Comparison of ENCODE assay signal across 33 mouse cellular contexts in the genomic region with DNA sequence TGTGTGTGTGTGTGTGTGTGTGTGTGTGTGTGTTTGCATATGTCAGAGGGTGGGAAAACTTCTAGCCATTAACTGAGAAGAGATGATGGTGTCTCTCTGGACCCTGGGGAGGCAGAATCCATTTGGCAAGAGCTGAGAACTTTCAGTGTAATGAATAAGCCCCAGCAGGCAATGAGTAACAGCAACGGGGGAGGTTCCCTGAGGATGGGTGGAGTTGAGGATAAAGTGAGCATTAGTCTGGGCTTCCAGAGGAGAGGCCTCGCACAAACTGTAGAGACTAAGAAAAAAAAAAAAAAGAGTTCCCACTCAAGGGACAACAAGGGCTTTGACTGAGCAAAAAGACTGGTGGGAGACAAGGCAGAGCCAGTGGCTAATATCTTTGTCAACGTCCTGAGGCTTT. TPM values are rescaled to one million over a fixed set of nuclear protein-coding genes. Genes with fewer than 3 reads are reported as not detected.
DNase-seq lines count a peak whose midpoint lies in the region; ATAC-seq and TF ChIP-seq lines count a peak whose summit lies in the region.
"Had no signal": no experiment of that assay in that cellular context is flagged by ENCODE, and none has a peak within 500 bp of the region (broad histone marks: within the 10 kb centered on the region; RNA-seq: fewer than 3 reads in every experiment).

No protein-coding gene starts in this region.

- no peak for ATAC-seq in embryonic facial prominence, embryonic 14.5 days (ENCODE audit: low read depth)
- ATAC-seq in kidney, postnatal 0 days (replicated peaks; ENCODE audit: low FRiP score, low read depth), result peak; percentile 41; the same call in 1 of the 2 replicates
- ATAC-seq in CD4-positive, CD25-positive, alpha-beta regulatory T cell, adult 4 months, result no peak
- ATAC-seq: forebrain, embryonic 15.5 days; hindbrain, embryonic 16.5 days; intestine, embryonic 15.5 days; lung, postnatal 0 days; midbrain, embryonic 16.5 days had no signal

- WGBS in embryonic facial prominence, embryonic 14.5 days, result 17% methylated on average over 3 of the region's 3 CpGs
- 15% methylated on average over 3 of the region's 3 CpGs for WGBS in embryonic facial prominence, embryonic 10.5 days
- 20% methylated on average over 3 of the region's 3 CpGs for WGBS in kidney, postnatal 0 days
- 16% methylated on average over 3 of the region's 3 CpGs for WGBS in heart, embryonic 10.5 days

- peaks cover 7% of the 10 kb centered on the region; the same call in 1 of the 2 replicates for H3K4me1 ChIP-seq in embryonic facial prominence, embryonic 14.5 days (ENCODE audit: control insufficient read depth, insufficient read depth, low read length)
- peaks cover 31% of the 10 kb centered on the region for H3K4me1 ChIP-seq in embryonic facial prominence, embryonic 10.5 days
- peaks cover 10% of the 10 kb centered on the region; the same call in 1 of the 2 replicates for H3K4me1 ChIP-seq in kidney, postnatal 0 days (replicated peaks; ENCODE audit: insufficient read depth, low read length)
- H3K4me1 ChIP-seq in heart, embryonic 10.5 days, result peaks cover 21% of the 10 kb centered on the region

- H3K9me3 ChIP-seq in embryonic facial prominence, embryonic 14.5 days (ENCODE audit: control insufficient read depth, low read length), result no peaks in the 10 kb centered on the region
- no peaks in the 10 kb centered on the region for H3K9me3 ChIP-seq in embryonic facial prominence, embryonic 10.5 days
- no peaks in the 10 kb centered on the region for H3K9me3 ChIP-seq in kidney, postnatal 0 days (replicated peaks; ENCODE audit: low read length)
- no peaks in the 10 kb centered on the region for H3K9me3 ChIP-seq in heart, embryonic 10.5 days
- H3K9me3 ChIP-seq: embryonic facial prominence, embryonic 13.5 days; forebrain, embryonic 15.5 days; G1E; heart, embryonic 12.5 days; hindbrain, embryonic 10.5 days; intestine, embryonic 15.5 days; neural tube, embryonic 13.5 days had no signal

- no peaks in the 10 kb centered on the region for H3K36me3 ChIP-seq in embryonic facial prominence, embryonic 14.5 days (ENCODE audit: control insufficient read depth, insufficient read depth, low read length)
- H3K36me3 ChIP-seq in embryonic facial prominence, embryonic 10.5 days (replicated peaks), result no peaks in the 10 kb centered on the region
- no peaks in the 10 kb centered on the region for H3K36me3 ChIP-seq in kidney, postnatal 0 days (ENCODE audit: insufficient read depth, low read length)
- H3K36me3 ChIP-seq in heart, embryonic 10.5 days, result no peaks in the 10 kb centered on the region
- H3K36me3 ChIP-seq: embryonic facial prominence, embryonic 13.5 days; forebrain, embryonic 15.5 days; G1E; heart, embryonic 12.5 days; hindbrain, embryonic 10.5 days; intestine, embryonic 15.5 days; neural tube, embryonic 13.5 days had no signal

- no peak for TF ChIP-seq CTCF in kidney, postnatal 0 days (IDR thresholded peaks at IDR 0.05; ENCODE audit: low read depth)

- H3K9ac ChIP-seq in embryonic facial prominence, embryonic 14.5 days (ENCODE audit: low read depth, low read length), result no peak overlapping the region
- H3K9ac ChIP-seq in kidney, postnatal 0 days (ENCODE audit: low read depth, low read length), result no peak overlapping the region
- H3K9ac ChIP-seq: embryonic facial prominence, embryonic 13.5 days; forebrain, embryonic 15.5 days; heart, embryonic 12.5 days; intestine, embryonic 15.5 days; neural tube, embryonic 13.5 days had no signal

- H3K4me3 ChIP-seq in embryonic facial prominence, embryonic 14.5 days (ENCODE audit: low read depth, low read length), result no peak overlapping the region
- H3K4me3 ChIP-seq in embryonic facial prominence, embryonic 10.5 days, result no peak overlapping the region
- H3K4me3 ChIP-seq in kidney, postnatal 0 days (replicated peaks; ENCODE audit: low read depth, low read length), result no peak overlapping the region
- no peak overlapping the region for H3K4me3 ChIP-seq in heart, embryonic 10.5 days
- H3K4me3 ChIP-seq: embryonic facial prominence, embryonic 13.5 days; forebrain, embryonic 15.5 days; heart, embryonic 12.5 days; hindbrain, embryonic 10.5 days; intestine, embryonic 15.5 days; layer of hippocampus, adult 2 months; myocyte; neural tube, embryonic 13.5 days had no signal

- H3K27me3 ChIP-seq in embryonic facial prominence, embryonic 14.5 days (replicated peaks; ENCODE audit: control insufficient read depth, insufficient read depth, low read length), result peaks cover 63% of the 10 kb centered on the region
- peaks cover 100% of the 10 kb centered on the region for H3K27me3 ChIP-seq in embryonic facial prominence, embryonic 10.5 days (replicated peaks; ENCODE audit: low read depth, poor library complexity, severe bottlenecking)
- H3K27me3 ChIP-seq in kidney, postnatal 0 days (ENCODE audit: insufficient read depth, low read length), result peaks cover 31% of the 10 kb centered on the region
- peaks cover 92% of the 10 kb centered on the region for H3K27me3 ChIP-seq in heart, embryonic 10.5 days (ENCODE audit: insufficient read depth, poor library complexity, severe bottlenecking)

- peak; percentile 35 for DNase-seq in embryonic facial prominence, embryonic 14.5 days (ENCODE audit: low spot score)
- no peak for DNase-seq in embryonic facial prominence, embryonic 10.5 days (ENCODE audit: low spot score)
- DNase-seq in brain, adult 2 months (ENCODE audit: low read depth, low spot score), result peak; percentile 43
- DNase-seq in kidney, postnatal 0 days (ENCODE audit: low spot score), result peak; percentile 32
- no peak for DNase-seq in heart, embryonic 10.5 days (ENCODE audit: low spot score)
- no peak for DNase-seq in cerebellum, adult 8-10 months
- DNase-seq: adrenal gland, postnatal 14 days; cerebellum, adult 11 months; cerebellum, postnatal 14 days; gastrocnemius, postnatal 10 days; heart, postnatal 10 days; layer of hippocampus, postnatal 36 days; right cerebral cortex, adult 18-20 months; right cerebral cortex, postnatal 4 days; thymus, postnatal 14 days had no signal

- no peak overlapping the region for H3K4me2 ChIP-seq in embryonic facial prominence, embryonic 14.5 days (ENCODE audit: low read depth, low read length)
- no peak overlapping the region for H3K4me2 ChIP-seq in kidney, postnatal 0 days (ENCODE audit: low read length)
- H3K4me2 ChIP-seq: embryonic facial prominence, embryonic 13.5 days; forebrain, embryonic 15.5 days; heart, embryonic 12.5 days; intestine, embryonic 15.5 days; neural tube, embryonic 13.5 days had no signal

- no peak overlapping the region for H3K27ac ChIP-seq in embryonic facial prominence, embryonic 14.5 days (replicated peaks; ENCODE audit: low read depth, low read length)
- H3K27ac ChIP-seq in embryonic facial prominence, embryonic 10.5 days (replicated peaks), result no peak overlapping the region
- H3K27ac ChIP-seq in kidney, postnatal 0 days, result no peak overlapping the region
- H3K27ac ChIP-seq in heart, embryonic 10.5 days, result no peak overlapping the region
- H3K27ac ChIP-seq: embryonic facial prominence, embryonic 13.5 days; forebrain, embryonic 15.5 days; hindbrain, embryonic 10.5 days; intestine, embryonic 15.5 days; layer of hippocampus, adult 2 months; macrophage had no signal

RNA-seq across cellular contexts. Expression of a gene that starts 3.8 kb away (rescaled TPM):
- polyA plus RNA-seq in embryonic facial prominence, embryonic 14.5 days (2014; fragmentation: Nextera tagmentation; extraction: Ambion mirVana), result 0.10 and 0.29 TPM in 2 replicates
- polyA plus RNA-seq in embryonic facial prominence, embryonic 10.5 days (2016; fragmentation: Nextera tagmentation; extraction: Ambion mirVana), result 0.09 TPM in 1 of 2 replicates, not detected in the other
- not detected in 2 replicates for polyA plus RNA-seq in kidney, postnatal 0 days (2015; fragmentation: Nextera tagmentation; extraction: Ambion mirVana)
- not detected for polyA plus RNA-seq in CD4-positive, CD25-positive, alpha-beta regulatory T cell, adult 4 months (2017; shearing (Covaris generic))
- not detected in 2 replicates for polyA plus RNA-seq in heart, embryonic 10.5 days (2016; fragmentation: Nextera tagmentation; extraction: Ambion mirVana)
- polyA plus RNA-seq: embryonic facial prominence, embryonic 13.5 days; G1E; heart, embryonic 12.5 days; hindbrain, embryonic 10.5 days; intestine, embryonic 15.5 days; liver, adult 2 months; liver, embryonic 16.5 days; lung, postnatal 0 days; macrophage; myocyte; stomach, embryonic 14.5 days had no signal

RNA-seq across cellular contexts. Expression of a gene that starts 10.1 kb away (rescaled TPM):
- polyA plus RNA-seq in embryonic facial prominence, embryonic 14.5 days (2014; fragmentation: Nextera tagmentation; extraction: Ambion mirVana), result 0.31 TPM in 1 of 2 replicates, not detected in the other
- not detected in 2 replicates for polyA plus RNA-seq in embryonic facial prominence, embryonic 10.5 days (2016; fragmentation: Nextera tagmentation; extraction: Ambion mirVana)
- 0.05 and 0.09 TPM in 2 replicates for polyA plus RNA-seq in kidney, postnatal 0 days (2015; fragmentation: Nextera tagmentation; extraction: Ambion mirVana)
- not detected for polyA plus RNA-seq in CD4-positive, CD25-positive, alpha-beta regulatory T cell, adult 4 months (2017; shearing (Covaris generic))
- polyA plus RNA-seq in heart, embryonic 10.5 days (2016; fragmentation: Nextera tagmentation; extraction: Ambion mirVana), result not detected in 2 replicates
- polyA plus RNA-seq: embryonic facial prominence, embryonic 13.5 days; forebrain, embryonic 15.5 days; G1E; heart, embryonic 12.5 days; hindbrain, embryonic 10.5 days; intestine, embryonic 15.5 days; limb, embryonic 11.5 days; liver, adult 2 months; liver, embryonic 16.5 days; lung, postnatal 0 days; macrophage; myocyte; stomach, embryonic 14.5 days had no signal

RNA-seq across cellular contexts. Expression of a gene that starts 45.4 kb away (rescaled TPM):
- 0.26 and 0.58 TPM in 2 replicates for polyA plus RNA-seq in embryonic facial prominence, embryonic 14.5 days (2014; fragmentation: Nextera tagmentation; extraction: Ambion mirVana)
- polyA plus RNA-seq in embryonic facial prominence, embryonic 10.5 days (2016; fragmentation: Nextera tagmentation; extraction: Ambion mirVana), result 1.7 and 2.5 TPM in 2 replicates
- polyA plus RNA-seq in kidney, postnatal 0 days (2015; fragmentation: Nextera tagmentation; extraction: Ambion mirVana), result not detected in 2 replicates
- not detected for polyA plus RNA-seq in CD4-positive, CD25-positive, alpha-beta regulatory T cell, adult 4 months (2017; shearing (Covaris generic))
- polyA plus RNA-seq in heart, embryonic 10.5 days (2016; fragmentation: Nextera tagmentation; extraction: Ambion mirVana), result not detected in 2 replicates
- polyA plus RNA-seq: G1E; heart, embryonic 12.5 days; intestine, embryonic 15.5 days; liver, adult 2 months; liver, embryonic 16.5 days; lung, postnatal 0 days; macrophage; stomach, embryonic 14.5 days had no signal

RNA-seq across cellular contexts. Expression of a gene that starts 55.3 kb away (rescaled TPM):
- 24.1 and 25.3 TPM in 2 replicates for polyA plus RNA-seq in embryonic facial prominence, embryonic 14.5 days (2014; fragmentation: Nextera tagmentation; extraction: Ambion mirVana)
- 23.0 and 23.6 TPM in 2 replicates for polyA plus RNA-seq in embryonic facial prominence, embryonic 10.5 days (2016; fragmentation: Nextera tagmentation; extraction: Ambion mirVana)
- polyA plus RNA-seq in kidney, postnatal 0 days (2015; fragmentation: Nextera tagmentation; extraction: Ambion mirVana), result 20.4 and 21.6 TPM in 2 replicates
- polyA plus RNA-seq in CD4-positive, CD25-positive, alpha-beta regulatory T cell, adult 4 months (2017; shearing (Covaris generic)), result 10 to 100 TPM; 43.4 to 47.5 TPM
- polyA plus RNA-seq in heart, embryonic 10.5 days (2016; fragmentation: Nextera tagmentation; extraction: Ambion mirVana), result 22.7 and 23.0 TPM in 2 replicates

Comparison
In these comparisons a context has a peak if more than half of its experiments do, and no peak if none do; other contexts are left out.
1. DNase-seq: peak in embryonic facial prominence, embryonic 14.5 days (single experiment), brain, adult 2 months (single experiment) and kidney, postnatal 0 days (single experiment); none in embryonic facial prominence, embryonic 10.5 days (single experiment), heart, embryonic 10.5 days (single experiment) and cerebellum, adult 8-10 months (single experiment).